Mouse (Mus musculus): ENCODE measurements around the gene Hfe.

GRCm38 (mm10) chr13:23687181-23687580 lies 23.5 kb downstream of the Hfe start:
- no peak for TF ChIP-seq SMC3 (IDR thresholded peaks at IDR 0.05; ENCODE audit: low read depth, low read length)
- no peak for TF ChIP-seq MAZ (IDR thresholded peaks at IDR 0.05; ENCODE audit: low read depth, low read length)
- no peak for TF ChIP-seq CHD2 (IDR thresholded peaks at IDR 0.05; ENCODE audit: low read length)
- TF ChIP-seq POLR2A (IDR thresholded peaks at IDR 0.05; ENCODE audit: low read depth, low read length): no peak
- TF ChIP-seq CTCF (conservative IDR thresholded peaks at IDR 0.05 in 1 of 2, IDR thresholded peaks at IDR 0.05 in 1 of 2; ENCODE audit: low read depth in 2 of 2, low read length in 2 of 2): no peak
- no peak for TF ChIP-seq EP300 (IDR thresholded peaks at IDR 0.05; ENCODE audit: low read length)
- TF ChIP-seq RCOR1 (conservative IDR thresholded peaks at IDR 0.05; ENCODE audit: low read depth, low read length): no peak
- TF ChIP-seq ZC3H11A (IDR thresholded peaks at IDR 0.05; ENCODE audit: low read depth, low read length): no peak

Measured in CH12.LX (cell line).